Mouse (Mus musculus): Measurements from ENCODE around the gene Plppr1. TPM values are rescaled to one million over a fixed set of nuclear protein-coding genes. Genes with fewer than 3 reads are reported as not detected.

The Plppr1 gene
- polyA plus RNA-seq, 1 experiment from 2014 or later: 0.70 TPM

GRCm38 (mm10) chr4:49101934-49102768 is 43.1 kb downstream of the Plppr1 start:
- Histone ChIP-seq H3K4me2 (no peak overlapping the region), H3K9ac (ENCODE audit: low read depth, low read length) (no peak overlapping the region), H3K36me3 (ENCODE audit: control insufficient read depth, insufficient read depth, low read length) (no peaks in the 10 kb centered on the region), H3K27me3 (replicated peaks; ENCODE audit: control insufficient read depth, insufficient read depth, low read length) (no peaks in the 10 kb centered on the region), H3K9me3 (ENCODE audit: control insufficient read depth, low read length) (no peaks in the 10 kb centered on the region), H3K27ac (ENCODE audit: low read depth, low read length) (no peak overlapping the region), H3K4me3 (ENCODE audit: low read depth, low read length) (no peak overlapping the region), H3K4me1 (replicated peaks; ENCODE audit: control insufficient read depth, insufficient read depth, low read length) (no peaks in the 10 kb centered on the region)
- DNase-seq (ENCODE audit: low spot score): no peak
- WGBS: 64% methylated on average over 7 of the region's 7 CpGs
- no peak for ATAC-seq (replicated peaks; ENCODE audit: low FRiP score)

- Histone ChIP-seq H3K4me1 (replicated peaks; ENCODE audit: control insufficient read depth, insufficient read depth, low read length) (no peaks in the 10 kb centered on the region), H3K4me2 (no peak overlapping the region), H3K9ac (ENCODE audit: low read depth, low read length) (no peak overlapping the region), H3K36me3 (ENCODE audit: control insufficient read depth, insufficient read depth, low read length) (no peaks in the 10 kb centered on the region), H3K9me3 (ENCODE audit: control insufficient read depth, low read length) (no peaks in the 10 kb centered on the region), H3K4me3 (ENCODE audit: low read depth, low read length) (no peak overlapping the region), H3K27me3 (replicated peaks; ENCODE audit: control insufficient read depth, insufficient read depth, low read length) (no peaks in the 10 kb centered on the region), H3K27ac (ENCODE audit: low read depth, low read length) (no peak overlapping the region)
- DNase-seq (ENCODE audit: low spot score) (no peak), ATAC-seq (replicated peaks; ENCODE audit: low FRiP score) (no peak)
- 92% methylated on average over 4 of the region's 4 CpGs for WGBS
These were observed 43.7 kb downstream of the Plppr1 start for GRCm38 (mm10) chr4:49102769-49103193.

- H3K4me2 ChIP-seq: no peak overlapping the region
- H3K9ac ChIP-seq (ENCODE audit: low read depth, low read length): no peak overlapping the region
- H3K27me3 ChIP-seq (replicated peaks; ENCODE audit: control insufficient read depth, insufficient read depth, low read length): no peaks in the 10 kb centered on the region
- H3K36me3 ChIP-seq (ENCODE audit: control insufficient read depth, insufficient read depth, low read length): no peaks in the 10 kb centered on the region
- WGBS: 84% methylated on average over 8 of the region's 8 CpGs
- no peak overlapping the region for H3K27ac ChIP-seq (ENCODE audit: low read depth, low read length)
- DNase-seq (ENCODE audit: low spot score) (no peak), ATAC-seq (replicated peaks; ENCODE audit: low FRiP score) (no peak)
- H3K9me3 ChIP-seq (ENCODE audit: control insufficient read depth, low read length): no peaks in the 10 kb centered on the region
- H3K4me1 ChIP-seq (replicated peaks; ENCODE audit: control insufficient read depth, insufficient read depth, low read length): no peaks in the 10 kb centered on the region
- H3K4me3 ChIP-seq (ENCODE audit: low read depth, low read length): no peak overlapping the region
These were observed 45.8 kb downstream of the Plppr1 start for GRCm38 (mm10) chr4:49104860-49105259.

GRCm38 (mm10) chr4:49107895-49108294 is 48.8 kb downstream of the Plppr1 start:
- Histone ChIP-seq H3K36me3 (ENCODE audit: control insufficient read depth, insufficient read depth, low read length) (no peaks in the 10 kb centered on the region), H3K9me3 (ENCODE audit: control insufficient read depth, low read length) (no peaks in the 10 kb centered on the region), H3K4me3 (ENCODE audit: low read depth, low read length) (no peak overlapping the region), H3K27ac (ENCODE audit: low read depth, low read length) (no peak overlapping the region), H3K4me1 (replicated peaks; ENCODE audit: control insufficient read depth, insufficient read depth, low read length) (no peaks in the 10 kb centered on the region), H3K9ac (ENCODE audit: low read depth, low read length) (no peak overlapping the region), H3K27me3 (replicated peaks; ENCODE audit: control insufficient read depth, insufficient read depth, low read length) (no peaks in the 10 kb centered on the region), H3K4me2 (no peak overlapping the region)
- no peak for DNase-seq (ENCODE audit: low spot score)
- WGBS: 84% methylated on average over 4 of the region's 4 CpGs
- ATAC-seq (replicated peaks; ENCODE audit: low FRiP score): no peak

GRCm38 (mm10) chr4:49108371-49108770 is 49.3 kb downstream of the Plppr1 start:
- Histone ChIP-seq H3K9me3 (ENCODE audit: control insufficient read depth, low read length) (no peaks in the 10 kb centered on the region), H3K36me3 (ENCODE audit: control insufficient read depth, insufficient read depth, low read length) (no peaks in the 10 kb centered on the region), H3K4me1 (replicated peaks; ENCODE audit: control insufficient read depth, insufficient read depth, low read length) (no peaks in the 10 kb centered on the region), H3K4me3 (ENCODE audit: low read depth, low read length) (no peak overlapping the region), H3K27ac (ENCODE audit: low read depth, low read length) (no peak overlapping the region), H3K27me3 (replicated peaks; ENCODE audit: control insufficient read depth, insufficient read depth, low read length) (no peaks in the 10 kb centered on the region), H3K9ac (ENCODE audit: low read depth, low read length) (no peak overlapping the region), H3K4me2 (no peak overlapping the region)
- DNase-seq (ENCODE audit: low spot score): no peak
- WGBS: 76% methylated on average over 8 of the region's 8 CpGs
- no peak for ATAC-seq (replicated peaks; ENCODE audit: low FRiP score)

- no peaks in the 10 kb centered on the region for H3K27me3 ChIP-seq (replicated peaks; ENCODE audit: control insufficient read depth, insufficient read depth, low read length)
- no peaks in the 10 kb centered on the region for H3K4me1 ChIP-seq (replicated peaks; ENCODE audit: control insufficient read depth, insufficient read depth, low read length)
- no peaks in the 10 kb centered on the region for H3K36me3 ChIP-seq (ENCODE audit: control insufficient read depth, insufficient read depth, low read length)
- WGBS: 52% methylated on average over 5 of the region's 5 CpGs
- no peak overlapping the region for H3K27ac ChIP-seq (ENCODE audit: low read depth, low read length)
- no peak overlapping the region for H3K4me3 ChIP-seq (ENCODE audit: low read depth, low read length)
- no peak overlapping the region for H3K4me2 ChIP-seq
- no peak for ATAC-seq (replicated peaks; ENCODE audit: low FRiP score)
- no peak overlapping the region for H3K9ac ChIP-seq (ENCODE audit: low read depth, low read length)
- H3K9me3 ChIP-seq (ENCODE audit: control insufficient read depth, low read length): no peaks in the 10 kb centered on the region
- DNase-seq (ENCODE audit: low spot score): no peak
These were observed 50.9 kb downstream of the Plppr1 start for GRCm38 (mm10) chr4:49109989-49110388.

- 72% methylated on average over 2 of the region's 2 CpGs for WGBS
- ATAC-seq (replicated peaks; ENCODE audit: low FRiP score) (no peak), DNase-seq (ENCODE audit: low spot score) (no peak)
These were observed 59.8 kb downstream of the Plppr1 start for GRCm38 (mm10) chr4:49118842-49119241.

GRCm38 (mm10) chr4:49144798-49145197 is 85.7 kb downstream of the Plppr1 start:
- Histone ChIP-seq H3K4me1 (replicated peaks; ENCODE audit: control insufficient read depth, insufficient read depth, low read length) (no peaks in the 10 kb centered on the region), H3K9ac (ENCODE audit: low read depth, low read length) (no peak overlapping the region), H3K4me3 (ENCODE audit: low read depth, low read length) (no peak overlapping the region), H3K9me3 (ENCODE audit: control insufficient read depth, low read length) (no peaks in the 10 kb centered on the region), H3K36me3 (ENCODE audit: control insufficient read depth, insufficient read depth, low read length) (no peaks in the 10 kb centered on the region), H3K27ac (ENCODE audit: low read depth, low read length) (no peak overlapping the region), H3K27me3 (replicated peaks; ENCODE audit: control insufficient read depth, insufficient read depth, low read length) (no peaks in the 10 kb centered on the region), H3K4me2 (no peak overlapping the region)
- 67% methylated on average over 4 of the region's 4 CpGs for WGBS
- ATAC-seq (replicated peaks; ENCODE audit: low FRiP score) (no peak), DNase-seq (ENCODE audit: low spot score) (no peak)

More at GRCm38 (mm10) chr4:49118842-49119241, 59.8 kb downstream of the Plppr1 start:
- no peak overlapping the region for H3K4me3 ChIP-seq (ENCODE audit: low read depth, low read length)
- H3K4me2 ChIP-seq: no peak overlapping the region
- no peaks in the 10 kb centered on the region for H3K9me3 ChIP-seq (ENCODE audit: control insufficient read depth, low read length)
- H3K27ac ChIP-seq (ENCODE audit: low read depth, low read length): no peak overlapping the region
- H3K36me3 ChIP-seq (ENCODE audit: control insufficient read depth, insufficient read depth, low read length): no peaks in the 10 kb centered on the region
- no peaks in the 10 kb centered on the region for H3K27me3 ChIP-seq (replicated peaks; ENCODE audit: control insufficient read depth, insufficient read depth, low read length)
- no peaks in the 10 kb centered on the region for H3K4me1 ChIP-seq (replicated peaks; ENCODE audit: control insufficient read depth, insufficient read depth, low read length)
- H3K9ac ChIP-seq (ENCODE audit: low read depth, low read length): no peak overlapping the region

GRCm38 (mm10) chr4:49148775-49149174 is 89.7 kb downstream of the Plppr1 start:
- 44% methylated on average over 2 of the region's 2 CpGs for WGBS
- ATAC-seq (replicated peaks; ENCODE audit: low FRiP score): no peak

More at GRCm38 (mm10) chr4:49148775-49149174, 89.7 kb downstream of the Plppr1 start:
- no peak for DNase-seq (ENCODE audit: low spot score)
- Histone ChIP-seq H3K4me3 (ENCODE audit: low read depth, low read length) (no peak overlapping the region), H3K9me3 (ENCODE audit: control insufficient read depth, low read length) (no peaks in the 10 kb centered on the region), H3K4me1 (replicated peaks; ENCODE audit: control insufficient read depth, insufficient read depth, low read length) (no peaks in the 10 kb centered on the region), H3K4me2 (no peak overlapping the region), H3K27me3 (replicated peaks; ENCODE audit: control insufficient read depth, insufficient read depth, low read length) (no peaks in the 10 kb centered on the region), H3K27ac (ENCODE audit: low read depth, low read length) (no peak overlapping the region), H3K9ac (ENCODE audit: low read depth, low read length) (no peak overlapping the region), H3K36me3 (ENCODE audit: control insufficient read depth, insufficient read depth, low read length) (no peaks in the 10 kb centered on the region)
